Mouse (Mus musculus) G1E (cell line): ENCODE data around the gene Dok5. TPM values are rescaled to one million over a fixed set of nuclear protein-coding genes. Genes with fewer than 3 reads are reported as not detected.

Source experiments
- ATAC-seq: 2 replicates; pipeline ENCODE4 v1.8.0; 2016; ENCODE audit warnings: mild to moderate bottlenecking; ENCODE audit not compliant: insufficient number of reproducible peaks, poor library complexity, low FRiP score, severe bottlenecking; ENCODE audit errors: extremely low read depth
- DNase-seq: peaks from one replicate; pipeline ENCODE4 v3.0.0; 2012; ENCODE audit warnings: low spot score
- H3K27me3 ChIP-seq: 2 replicates; pipeline ENCODE4 v1.6.1; 2012; ENCODE audit warnings: mild to moderate bottlenecking, low read length, inconsistent platforms; ENCODE audit not compliant: insufficient read depth
- H3K36me3 ChIP-seq: replicated peaks from 2 replicates; pipeline ENCODE3; 2012; ENCODE audit warnings: mild to moderate bottlenecking, inconsistent platforms
- H3K4me1 ChIP-seq: 2 replicates; pipeline ENCODE4 v1.6.1; 2012; ENCODE audit warnings: low read depth, low read length, inconsistent platforms, mixed read lengths; ENCODE audit not compliant: insufficient read depth
- H3K4me3 ChIP-seq: 2 replicates; pipeline ENCODE4 v1.5.1; 2012; ENCODE audit warnings: low read depth, mild to moderate bottlenecking, inconsistent platforms, low read length, moderate library complexity, mixed read lengths
- H3K9me3 ChIP-seq: replicated peaks from 2 replicates; pipeline ENCODE4 v1.6.1; 2012; ENCODE audit warnings: inconsistent platforms
- CTCF ChIP-seq: IDR thresholded peaks from 2 replicates; pipeline ENCODE4 v1.5.1; 2012; ENCODE audit warnings: low read depth, low read length, inconsistent platforms, mixed read lengths
- GATA1 ChIP-seq: IDR thresholded peaks from 2 replicates; pipeline ENCODE4 v1.6.1; 2012; ENCODE audit warnings: borderline replicate concordance, low read length, inconsistent platforms, mixed read lengths
- GATA2 ChIP-seq: IDR thresholded peaks from 2 replicates; pipeline ENCODE4 v1.6.1; 2012; ENCODE audit warnings: low read depth, low read length, inconsistent platforms, borderline replicate concordance
- POLR2AphosphoS5 ChIP-seq: IDR thresholded peaks from 2 replicates; pipeline ENCODE4 v1.6.1; 2012; ENCODE audit warnings: low read depth, low read length, inconsistent platforms; ENCODE audit not compliant: insufficient replicate concordance
- TAL1 ChIP-seq: conservative IDR thresholded peaks from 2 replicates; pipeline ENCODE4 v1.6.1; 2012; ENCODE audit warnings: low read depth, low read length, inconsistent platforms, mixed read lengths
- polyA plus RNA-seq: library from polyadenylated mRNA; stranded (reverse); fragments of >175 nt; gene quantifications from 2 replicates; pipeline ENCODE4 v1.2.3, GENCODE M21; 2012
- total RNA-seq, 2 experiments: library from RNA; stranded (forward) in 1 of 2; stranded (reverse) in 1 of 2; fragments of 200-1000 nt in 1 of 2; fragments of >200 nt in 1 of 2; fragmentation: Nextera tagmentation in 1 of 2; gene quantifications; 2 replicates each; pipeline ENCODE4 v1.2.3; 2014 to 2017

Gene Dok5
- total and polyA plus RNA-seq, 3 experiments = 0.11 TPM; not detected in 2

DNA sequence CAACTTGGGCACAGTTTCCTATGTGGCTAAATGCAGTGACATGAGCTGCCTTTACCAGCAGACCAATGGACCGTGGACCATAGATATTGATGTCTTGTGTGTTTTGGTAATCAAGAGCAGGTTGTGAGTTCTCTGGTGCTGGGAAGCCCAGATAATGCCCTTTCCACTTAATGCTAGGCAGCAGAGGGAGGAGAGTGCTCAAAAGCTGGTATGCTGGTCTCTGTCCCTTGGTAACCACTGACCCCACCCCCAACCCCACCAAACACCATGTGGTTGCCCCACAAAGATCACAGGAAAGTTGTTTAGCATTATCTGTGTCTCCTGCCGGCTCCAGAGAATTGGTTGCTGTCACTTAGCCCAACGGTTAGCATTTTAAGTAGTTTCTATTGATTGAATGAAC, 127.0 kb downstream of the Dok5 start:
- Histone ChIP-seq H3K36me3 (no peaks in the 10 kb centered on the region), H3K4me3 (no peak overlapping the region), H3K9me3 (peaks cover 82% of the 10 kb centered on the region), H3K4me1 (no peaks in the 10 kb centered on the region), H3K27me3 (no peaks in the 10 kb centered on the region)
- ATAC-seq (no peak), DNase-seq (no peak)
- TF ChIP-seq TAL1 = no peak
- TF ChIP-seq POLR2AphosphoS5 = no peak
- TF ChIP-seq CTCF = no peak
- TF ChIP-seq GATA1 = no peak
- TF ChIP-seq GATA2 = no peak

DNA sequence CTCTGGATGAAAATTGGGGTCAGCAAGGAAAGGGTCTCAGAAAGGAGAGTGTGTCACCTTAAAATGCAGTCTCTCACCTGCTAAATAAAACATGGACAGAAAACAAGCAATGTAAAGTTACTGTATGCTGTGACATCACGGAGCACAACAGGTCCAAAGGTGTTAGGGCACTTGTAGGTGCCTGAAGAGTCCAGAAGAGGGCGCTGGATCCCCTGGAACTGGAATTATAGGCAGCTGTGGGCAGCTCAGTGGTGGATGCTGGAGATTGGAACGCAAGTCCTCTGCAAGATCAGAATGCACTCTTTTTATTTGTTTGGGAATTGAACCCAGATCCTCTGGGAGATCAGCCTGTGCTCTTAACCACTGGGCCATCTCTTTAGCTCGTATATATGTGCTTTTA, 129.0 kb downstream of the Dok5 start:
- H3K27me3 ChIP-seq = no peaks in the 10 kb centered on the region
- peaks cover 84% of the 10 kb centered on the region for H3K9me3 ChIP-seq
- DNase-seq (no peak), ATAC-seq (no peak)
- no peak overlapping the region for H3K4me3 ChIP-seq
- H3K36me3 ChIP-seq = no peaks in the 10 kb centered on the region
- H3K4me1 ChIP-seq = no peaks in the 10 kb centered on the region
- TF ChIP-seq GATA1 = no peak
- TF ChIP-seq POLR2AphosphoS5 = no peak

DNA sequence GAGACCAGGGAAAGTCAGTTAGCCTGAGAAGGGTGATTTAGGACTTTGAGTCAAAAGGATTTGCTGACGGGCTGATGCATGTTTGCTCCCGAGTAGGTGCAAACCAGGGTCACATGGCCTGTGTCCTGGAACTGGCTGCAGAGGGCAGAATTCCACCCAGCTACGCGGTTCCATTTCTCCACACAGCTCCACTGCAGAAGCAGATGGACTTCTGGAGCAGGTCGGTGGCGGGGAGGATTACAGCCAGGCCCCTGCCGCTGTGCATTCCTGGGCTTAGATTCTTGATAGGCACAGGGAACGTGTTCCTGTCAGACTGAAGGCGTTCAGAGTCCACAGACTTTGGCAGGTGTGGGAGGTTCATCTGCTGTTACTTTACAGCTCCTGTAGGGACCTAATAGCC, 131.2 kb downstream of the Dok5 start:
- H3K36me3 ChIP-seq = no peaks in the 10 kb centered on the region
- no peaks in the 10 kb centered on the region for H3K27me3 ChIP-seq
- DNase-seq (no peak), ATAC-seq (no peak)
- TF ChIP-seq GATA1 (no peak), POLR2AphosphoS5 (no peak), CTCF (no peak), GATA2 (no peak), TAL1 (no peak)
- H3K9me3 ChIP-seq = peaks cover 83% of the 10 kb centered on the region
- H3K4me3 ChIP-seq = no peak overlapping the region
- no peaks in the 10 kb centered on the region for H3K4me1 ChIP-seq

DNA sequence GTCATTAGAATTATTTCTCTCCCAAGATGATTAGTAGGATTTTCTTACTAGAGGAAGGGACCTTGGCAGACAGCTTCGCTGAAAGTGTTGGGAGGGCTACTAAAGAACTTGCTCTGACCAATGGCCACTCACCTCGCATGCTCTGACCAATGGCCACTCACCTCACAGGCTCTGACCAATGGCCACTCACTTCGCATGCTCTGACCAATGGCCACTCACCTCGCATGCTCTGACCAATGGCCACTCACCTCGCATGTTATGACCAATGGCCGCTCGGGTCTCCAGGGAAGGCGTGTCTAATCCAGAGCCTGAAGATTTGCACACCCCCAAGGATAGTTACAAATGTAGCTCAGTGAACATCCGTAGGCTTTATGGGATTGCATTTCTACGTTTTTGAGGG, 131.6 kb downstream of the Dok5 start:
- Histone ChIP-seq H3K4me3 (no peak overlapping the region), H3K27me3 (no peaks in the 10 kb centered on the region), H3K4me1 (no peaks in the 10 kb centered on the region), H3K36me3 (no peaks in the 10 kb centered on the region), H3K9me3 (peaks cover 82% of the 10 kb centered on the region)
- ATAC-seq (no peak), DNase-seq (no peak)
- no peak for TF ChIP-seq POLR2AphosphoS5
- TF ChIP-seq GATA2 = no peak
- TF ChIP-seq GATA1 = no peak
- no peak for TF ChIP-seq CTCF
- TF ChIP-seq TAL1 = no peak

DNA sequence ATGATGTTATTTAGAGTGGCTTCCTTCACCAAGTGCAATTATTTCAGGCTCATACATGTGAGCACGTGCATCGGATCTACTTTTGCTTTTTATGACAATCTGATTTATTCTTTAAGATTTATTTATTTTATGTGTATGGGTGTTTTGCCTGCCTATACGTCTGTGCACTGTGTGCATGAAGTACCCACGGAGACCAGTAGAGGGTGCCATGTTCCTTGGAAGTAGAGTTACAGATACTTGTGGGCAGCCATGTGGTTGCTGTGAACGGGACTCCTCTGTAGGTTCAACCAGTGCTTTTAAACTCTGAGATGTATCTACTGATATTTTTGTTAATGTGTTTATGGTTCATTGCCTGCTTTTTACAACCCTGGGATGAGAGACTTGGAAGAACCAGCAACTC, 132.4 kb downstream of the Dok5 start:
- no peaks in the 10 kb centered on the region for H3K4me1 ChIP-seq
- TF ChIP-seq CTCF (no peak), TAL1 (no peak), POLR2AphosphoS5 (no peak), GATA2 (no peak), GATA1 (no peak)
- H3K27me3 ChIP-seq = no peaks in the 10 kb centered on the region
- no peaks in the 10 kb centered on the region for H3K36me3 ChIP-seq
- DNase-seq (no peak), ATAC-seq (no peak)
- no peak overlapping the region for H3K4me3 ChIP-seq
- H3K9me3 ChIP-seq = peaks cover 77% of the 10 kb centered on the region

DNA sequence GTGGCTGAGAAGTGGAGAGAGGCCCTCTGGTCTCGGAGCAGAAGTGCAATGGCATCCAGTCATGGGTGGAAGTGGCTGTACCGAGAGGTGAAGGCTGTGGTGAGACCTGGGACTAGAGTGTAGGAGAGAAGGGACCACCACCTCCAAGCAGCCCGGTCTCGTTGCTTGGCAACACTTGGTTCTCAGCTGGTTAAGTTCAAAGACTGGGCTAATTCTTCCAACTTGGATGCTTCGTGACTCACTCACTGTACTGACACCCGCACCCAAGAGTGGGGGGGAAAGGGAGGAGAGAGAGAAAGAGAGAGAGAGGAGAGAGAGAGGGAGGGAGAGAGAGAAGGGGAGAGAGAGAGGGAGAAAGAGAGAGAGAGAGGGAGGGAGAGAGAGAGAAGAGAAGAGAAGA, 133.2 kb downstream of the Dok5 start:
- TF ChIP-seq GATA1 = no peak
- no peak for TF ChIP-seq CTCF
- no peak for TF ChIP-seq POLR2AphosphoS5
- no peak for TF ChIP-seq GATA2
- TF ChIP-seq TAL1 = no peak
- no peaks in the 10 kb centered on the region for H3K36me3 ChIP-seq
- H3K4me3 ChIP-seq = no peak overlapping the region
- DNase-seq = no peak
- no peaks in the 10 kb centered on the region for H3K27me3 ChIP-seq
- H3K4me1 ChIP-seq = no peaks in the 10 kb centered on the region
- H3K9me3 ChIP-seq = peaks cover 78% of the 10 kb centered on the region
- no peak for ATAC-seq

DNA sequence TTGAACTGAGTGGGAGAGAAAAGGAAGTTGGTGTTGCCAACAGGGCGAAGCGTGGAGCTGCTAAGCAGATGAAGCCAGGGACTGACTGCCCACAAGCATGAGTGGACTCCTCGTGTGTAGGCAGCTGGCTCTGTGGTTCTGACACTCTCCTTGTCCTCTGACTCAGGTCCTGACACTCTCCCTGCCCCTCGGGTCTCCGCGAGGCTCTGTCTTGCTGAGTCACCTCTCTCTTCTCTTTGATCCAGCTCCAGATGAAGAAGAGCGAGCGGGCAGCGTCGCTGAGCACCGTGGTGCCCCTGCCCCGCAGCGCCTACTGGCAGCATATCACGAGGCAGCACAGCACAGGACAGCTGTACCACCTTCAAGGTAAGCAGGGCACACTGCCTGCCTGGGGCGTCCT, 139.0 kb downstream of the Dok5 start:
- no peak for TF ChIP-seq POLR2AphosphoS5
- no peak for TF ChIP-seq GATA1
- no peak for TF ChIP-seq TAL1
- no peak for TF ChIP-seq CTCF
- TF ChIP-seq GATA2 = no peak
- H3K4me1 ChIP-seq = no peaks in the 10 kb centered on the region
- peaks cover 77% of the 10 kb centered on the region for H3K9me3 ChIP-seq
- H3K36me3 ChIP-seq = no peaks in the 10 kb centered on the region
- peak overlapping the region; percentile 18; the same call in 1 of the 2 replicates for H3K4me3 ChIP-seq
- H3K27me3 ChIP-seq = no peaks in the 10 kb centered on the region; the same call in 1 of the 2 replicates
- no peak for ATAC-seq
- no peak for DNase-seq
